Mouse (Mus musculus): ENCODE data around the gene Ost4. TPM values are rescaled to one million over a fixed set of nuclear protein-coding genes. Genes with fewer than 3 reads are reported as not detected.

The Ost4 gene
- polyA plus RNA-seq, 2 experiments, result 216 to 420 TPM

GRCm38 (mm10) chr5:30863852-30864251 is 43.7 kb downstream of the Ost4 start:
- Histone ChIP-seq H3K27me3 (ENCODE audit: control insufficient read depth, insufficient read depth, low read length) (no peaks in the 10 kb centered on the region), H3K4me1 (replicated peaks; ENCODE audit: control insufficient read depth in 2 of 2, insufficient read depth in 2 of 2, low read length in 1 of 2) (peaks cover 0 to under 1% of the 10 kb centered on the region in 2 experiments; a peak in 2 of 4 replicates), H3K36me3 (replicated peaks; ENCODE audit: control insufficient read depth, insufficient read depth, low read depth) (no peaks in the 10 kb centered on the region), H3K9ac (replicated peaks) (no peak overlapping the region), H3K27ac (no peak overlapping the region), H3K9me3 (ENCODE audit: control insufficient read depth, low read length) (no peaks in the 10 kb centered on the region), H3K4me3 (ENCODE audit: insufficient read depth in 1 of 2, low read depth in 2 of 2, low read length in 2 of 2) (no peak overlapping the region), H3K4me2 (ENCODE audit: low read depth) (no peak overlapping the region)
- 31% methylated on average over 4 of the region's 4 CpGs for WGBS (ENCODE audit: insufficient replicate concordance)
- TF ChIP-seq CTCF (IDR thresholded peaks at IDR 0.05; ENCODE audit: low read depth) (peak; percentile 44), EP300 (IDR thresholded peaks at IDR 0.05; ENCODE audit: low read depth) (no peak)
- ATAC-seq (ENCODE audit: insufficient read depth) (no peak), DNase-seq (ENCODE audit: low read depth in 3 of 3, low spot score in 3 of 3) (no peak)

GRCm38 (mm10) chr5:30856124-30856523 is 51.5 kb downstream of the Ost4 start:
- no peak for ATAC-seq (ENCODE audit: insufficient read depth)
- WGBS (ENCODE audit: insufficient replicate concordance), result 61% methylated on average over 2 of the region's 2 CpGs
- no peak overlapping the region for H3K4me3 ChIP-seq (ENCODE audit: insufficient read depth in 1 of 2, low read depth in 2 of 2, low read length in 2 of 2)
- no peak for DNase-seq (ENCODE audit: low read depth in 3 of 3, low spot score in 3 of 3)
- H3K4me1 ChIP-seq (replicated peaks; ENCODE audit: control insufficient read depth in 2 of 2, insufficient read depth in 2 of 2, low read length in 1 of 2), result no peaks in the 10 kb centered on the region
- no peaks in the 10 kb centered on the region for H3K27me3 ChIP-seq (ENCODE audit: control insufficient read depth, insufficient read depth, low read length)
- H3K4me2 ChIP-seq (ENCODE audit: low read depth), result no peak overlapping the region
- no peaks in the 10 kb centered on the region for H3K36me3 ChIP-seq (replicated peaks; ENCODE audit: control insufficient read depth, insufficient read depth, low read depth)
- no peak overlapping the region for H3K9ac ChIP-seq (replicated peaks)
- H3K27ac ChIP-seq, result no peak overlapping the region
- TF ChIP-seq CTCF (IDR thresholded peaks at IDR 0.05; ENCODE audit: low read depth), result peak; percentile 31
- TF ChIP-seq EP300 (IDR thresholded peaks at IDR 0.05; ENCODE audit: low read depth), result no peak
- H3K9me3 ChIP-seq (ENCODE audit: control insufficient read depth, low read length), result no peaks in the 10 kb centered on the region

Other genes starting within 250 kb of the Ost4 start
- gene Cenpa, start 241.0 kb downstream of the Ost4 start, polyA plus RNA-seq (2012; rRNA removed), result 116 and 122 TPM in 2 replicates
- gene Cenpa, start 241.0 kb downstream of the Ost4 start, polyA plus RNA-seq (2014; fragmentation: Nextera tagmentation; extraction: Ambion mirVana), result 209 and 236 TPM in 2 replicates
- gene Dpysl5, start 196.2 kb downstream of the Ost4 start, polyA plus RNA-seq (2012; rRNA removed), result 0.15 and 0.49 TPM in 2 replicates
- 0.10 and 0.23 TPM in 2 replicates for gene Dpysl5, start 196.2 kb downstream of the Ost4 start, polyA plus RNA-seq (2014; fragmentation: Nextera tagmentation; extraction: Ambion mirVana)
- 1.9 and 2.4 TPM in 2 replicates for gene Mapre3, start 93.1 kb downstream of the Ost4 start, polyA plus RNA-seq (2012; rRNA removed)
- 1.2 and 1.4 TPM in 2 replicates for gene Mapre3, start 93.1 kb downstream of the Ost4 start, polyA plus RNA-seq (2014; fragmentation: Nextera tagmentation; extraction: Ambion mirVana)
- 21.8 and 26.1 TPM in 2 replicates for gene Tmem214, start 39.8 kb downstream of the Ost4 start, polyA plus RNA-seq (2012; rRNA removed)
- 25.0 and 25.8 TPM in 2 replicates for gene Tmem214, start 39.8 kb downstream of the Ost4 start, polyA plus RNA-seq (2014; fragmentation: Nextera tagmentation; extraction: Ambion mirVana)
- 5.0 and 6.0 TPM in 2 replicates for gene Agbl5, start 19.1 kb downstream of the Ost4 start, polyA plus RNA-seq (2012; rRNA removed)
- 4.8 and 5.1 TPM in 2 replicates for gene Agbl5, start 19.1 kb downstream of the Ost4 start, polyA plus RNA-seq (2014; fragmentation: Nextera tagmentation; extraction: Ambion mirVana)
- 18.4 and 22.2 TPM in 2 replicates for gene Emilin1, start 5.6 kb upstream of the Ost4 start, polyA plus RNA-seq (2012; rRNA removed)
- gene Emilin1, start 5.6 kb upstream of the Ost4 start, polyA plus RNA-seq (2014; fragmentation: Nextera tagmentation; extraction: Ambion mirVana), result 21.3 and 23.2 TPM in 2 replicates
- gene Khk, start 13.6 kb upstream of the Ost4 start, polyA plus RNA-seq (2012; rRNA removed), result 30.3 and 31.1 TPM in 2 replicates
- 38.8 and 40.8 TPM in 2 replicates for gene Khk, start 13.6 kb upstream of the Ost4 start, polyA plus RNA-seq (2014; fragmentation: Nextera tagmentation; extraction: Ambion mirVana)
- gene Cgref1, start 37.8 kb upstream of the Ost4 start, polyA plus RNA-seq (2012; rRNA removed), result 2.9 and 4.2 TPM in 2 replicates
- 5.1 and 5.4 TPM in 2 replicates for gene Cgref1, start 37.8 kb upstream of the Ost4 start, polyA plus RNA-seq (2014; fragmentation: Nextera tagmentation; extraction: Ambion mirVana)
- 89.2 and 95.2 TPM in 2 replicates for gene Preb, start 52.6 kb upstream of the Ost4 start, polyA plus RNA-seq (2012; rRNA removed)
- gene Preb, start 52.6 kb upstream of the Ost4 start, polyA plus RNA-seq (2014; fragmentation: Nextera tagmentation; extraction: Ambion mirVana), result 53.8 and 59.6 TPM in 2 replicates
- gene Tcf23, start 60.9 kb upstream of the Ost4 start, polyA plus RNA-seq (2012; rRNA removed), result 0.01 TPM in 2 replicates
- 0.09 TPM in 1 of 2 replicates, not detected in the other for gene Tcf23, start 60.9 kb upstream of the Ost4 start, polyA plus RNA-seq (2014; fragmentation: Nextera tagmentation; extraction: Ambion mirVana)
- 28.8 and 31.0 TPM in 2 replicates for gene Atraid, start 140.5 kb upstream of the Ost4 start, polyA plus RNA-seq (2012; rRNA removed)
- gene Atraid, start 140.5 kb upstream of the Ost4 start, polyA plus RNA-seq (2014; fragmentation: Nextera tagmentation; extraction: Ambion mirVana), result 50.4 and 53.2 TPM in 2 replicates
- gene Slc5a6, start 141.1 kb upstream of the Ost4 start, polyA plus RNA-seq (2012; rRNA removed), result 4.2 and 5.2 TPM in 2 replicates
- gene Slc5a6, start 141.1 kb upstream of the Ost4 start, polyA plus RNA-seq (2014; fragmentation: Nextera tagmentation; extraction: Ambion mirVana), result 2.2 and 2.3 TPM in 2 replicates
- 18.2 and 20.4 TPM in 2 replicates for gene Cad, start 147.0 kb upstream of the Ost4 start, polyA plus RNA-seq (2012; rRNA removed)
- gene Cad, start 147.0 kb upstream of the Ost4 start, polyA plus RNA-seq (2014; fragmentation: Nextera tagmentation; extraction: Ambion mirVana), result 14.0 and 15.8 TPM in 2 replicates
- not detected in 2 replicates for gene Dnajc5g, start 198.5 kb upstream of the Ost4 start, polyA plus RNA-seq (2012; rRNA removed)
- gene Dnajc5g, start 198.5 kb upstream of the Ost4 start, polyA plus RNA-seq (2014; fragmentation: Nextera tagmentation; extraction: Ambion mirVana), result not detected in 2 replicates
- 0.26 and 0.40 TPM in 2 replicates for gene Slc30a3, start 200.4 kb upstream of the Ost4 start, polyA plus RNA-seq (2012; rRNA removed)
- gene Slc30a3, start 200.4 kb upstream of the Ost4 start, polyA plus RNA-seq (2014; fragmentation: Nextera tagmentation; extraction: Ambion mirVana), result 0.14 and 0.41 TPM in 2 replicates
- not detected in 2 replicates for gene Trim54, start 208.9 kb upstream of the Ost4 start, polyA plus RNA-seq (2012; rRNA removed)
- gene Trim54, start 208.9 kb upstream of the Ost4 start, polyA plus RNA-seq (2014; fragmentation: Nextera tagmentation; extraction: Ambion mirVana), result not detected in 2 replicates
- not detected in 2 replicates for gene Ucn, start 231.0 kb upstream of the Ost4 start, polyA plus RNA-seq (2012; rRNA removed)
- not detected in 2 replicates for gene Ucn, start 231.0 kb upstream of the Ost4 start, polyA plus RNA-seq (2014; fragmentation: Nextera tagmentation; extraction: Ambion mirVana)
- gene Mpv17, start 246.5 kb upstream of the Ost4 start, polyA plus RNA-seq (2012; rRNA removed), result 16.9 and 18.9 TPM in 2 replicates
- 14.2 and 16.0 TPM in 2 replicates for gene Mpv17, start 246.5 kb upstream of the Ost4 start, polyA plus RNA-seq (2014; fragmentation: Nextera tagmentation; extraction: Ambion mirVana)